Mouse (Mus musculus) lung, postnatal 10 days (tissue): ENCODE data around the gene Xlr4b.
A peak's percentile ranks its signal among the peaks of the same experiment; 100 is the strongest.
"Not testable (repeated sequence)": the region's sequence is repeated elsewhere in the genome, so short reads cannot be mapped to it uniquely, and the experiment has no call there.

Experiments used
- DNase-seq: peaks from one replicate; pipeline ENCODE4 v3.0.0; 2021

The Xlr4b gene

DNA sequence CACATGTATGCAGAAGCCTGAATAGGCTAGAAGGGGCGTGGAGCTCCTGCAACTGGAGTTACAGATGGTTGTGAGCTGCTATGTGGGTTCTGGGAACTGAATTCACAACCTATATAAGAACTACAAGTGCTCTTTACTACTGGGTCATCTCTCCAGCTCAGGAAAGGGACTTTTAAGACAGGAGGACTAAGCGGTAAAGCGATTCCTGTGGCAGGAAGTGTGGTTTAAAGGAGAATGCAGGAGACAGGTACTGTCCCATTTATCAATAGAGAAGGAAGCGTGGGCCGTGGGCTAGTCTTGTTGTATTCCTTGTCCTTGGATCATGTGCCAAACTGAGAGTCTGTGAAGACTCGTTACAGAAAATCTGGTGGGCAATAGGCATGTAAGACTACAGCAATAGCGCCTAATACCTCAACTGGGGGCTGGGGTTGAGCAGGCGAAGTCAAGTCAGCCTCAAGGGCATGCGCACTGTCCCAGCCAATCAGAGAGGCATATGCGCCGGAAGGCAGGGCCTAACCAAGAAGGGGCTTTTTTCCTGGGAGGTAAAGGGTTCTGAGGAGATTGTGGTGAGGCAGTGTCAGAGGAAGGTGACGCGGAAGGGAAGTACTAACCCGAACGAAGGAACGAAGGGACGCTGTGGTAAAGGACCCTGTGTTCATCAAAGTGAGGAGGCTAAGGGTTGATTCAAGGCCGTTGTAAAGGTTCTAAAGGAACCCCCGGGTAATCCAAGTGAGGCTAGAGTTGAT is at the start of gene Xlr4b:
Gene Xlr4b, plus strand, starts transcription at position 515 of the 746 bp plus-strand sequence.
- DNase-seq = not testable (repeated sequence)

DNA sequence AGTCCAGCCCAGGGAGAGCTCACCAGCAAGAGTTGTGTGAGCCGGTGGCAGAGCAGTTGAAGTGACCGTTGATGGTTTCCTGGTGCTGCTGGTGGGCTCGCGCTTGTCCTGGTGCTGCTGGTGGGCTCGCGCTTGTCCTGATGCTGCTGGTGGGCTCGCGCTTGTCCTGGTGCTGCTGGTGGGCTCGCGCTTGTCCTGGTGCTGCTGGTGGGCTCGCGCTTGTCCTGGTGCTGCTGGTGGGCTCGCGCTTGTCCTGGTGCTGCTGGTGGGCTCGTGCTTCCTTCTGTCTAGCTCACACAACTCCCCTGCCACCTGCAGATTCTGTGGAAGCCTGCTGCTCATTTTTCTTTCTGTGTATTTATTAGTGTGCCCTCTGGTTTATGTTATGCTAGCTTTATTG is 37.2 kb upstream of the Xlr4b start, which contains the start of gene Spin2d:
Gene Spin2d, minus strand, starts transcription at position 101 of the 400 bp plus-strand sequence.
- not testable (repeated sequence) for DNase-seq

DNA sequence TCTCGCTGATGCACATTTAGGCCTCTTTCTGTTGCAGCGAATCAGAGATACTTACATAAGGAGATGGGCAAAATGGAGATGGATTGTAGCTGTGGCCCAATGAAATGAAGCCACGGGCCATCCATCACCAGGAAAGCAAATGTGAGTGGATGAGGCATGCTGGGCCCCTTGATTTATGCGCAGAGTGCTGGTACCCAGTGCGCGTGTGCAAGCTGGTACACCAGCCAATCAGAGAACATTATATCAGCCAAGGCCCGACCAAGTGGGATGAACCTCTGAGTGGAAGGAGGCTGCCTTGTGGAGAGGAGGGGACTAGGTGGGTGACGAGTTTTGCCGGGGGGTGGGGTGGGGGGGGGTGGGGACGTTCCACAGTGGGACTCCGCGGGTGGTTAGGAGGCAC is 22.2 kb upstream of the Xlr4b start, which contains the start of gene Xlr3b:
Gene Xlr3b, plus strand, starts transcription at position 274 of the 400 bp plus-strand sequence.
- DNase-seq = peak; percentile 65

DNA sequence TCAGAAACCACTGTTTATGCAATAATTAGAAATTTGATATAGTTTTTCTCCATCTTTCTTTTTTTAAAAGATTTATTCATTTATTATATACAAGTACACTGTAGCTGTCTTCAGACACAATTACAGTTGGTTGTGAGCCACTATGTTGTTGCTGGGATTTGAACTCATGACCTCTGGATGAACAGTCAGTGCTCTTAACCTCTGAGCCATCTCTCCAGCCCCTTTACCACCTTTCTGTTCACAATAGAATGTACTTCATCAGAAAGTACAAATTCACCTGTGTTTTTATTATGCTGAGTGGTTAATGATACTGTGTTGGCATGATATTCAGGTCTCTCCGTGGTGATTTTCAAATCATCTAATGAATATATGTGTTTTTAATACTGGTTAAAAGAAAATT is 11.2 kb downstream of the Xlr4b start:
- DNase-seq = no peak

DNA sequence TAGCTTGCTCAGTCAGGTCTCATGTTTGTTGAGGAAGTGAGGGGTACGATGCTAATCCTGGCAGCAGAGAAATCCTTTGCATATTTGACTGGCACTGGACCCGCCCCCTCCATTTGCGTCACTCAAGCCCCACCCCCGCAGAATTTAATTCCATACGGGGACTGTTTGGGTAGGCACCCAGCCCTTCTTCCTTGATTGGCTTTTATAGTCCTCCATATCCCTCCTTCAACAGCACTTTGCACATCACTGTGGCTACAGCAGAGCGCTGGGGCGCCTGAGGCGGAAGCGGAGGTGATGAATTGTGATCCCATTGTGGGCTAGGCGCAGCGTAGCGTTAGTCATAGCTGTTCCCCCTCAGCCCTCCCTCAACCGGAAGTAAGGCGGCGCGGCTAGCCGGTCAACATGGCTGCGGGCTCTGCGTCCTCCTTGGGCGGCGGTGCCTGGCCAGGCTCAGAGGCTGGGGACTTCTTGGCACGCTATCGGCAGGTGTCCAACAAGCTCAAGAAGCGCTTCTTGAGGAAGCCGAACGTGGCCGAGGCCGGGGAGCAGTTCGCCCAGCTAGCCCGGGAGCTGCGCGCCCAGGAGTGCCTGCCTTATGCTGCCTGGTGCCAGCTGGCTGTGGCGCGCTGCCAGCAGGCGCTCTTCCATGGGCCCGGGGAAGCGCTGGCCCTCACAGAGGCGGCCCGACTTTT is 13.9 kb downstream of the Xlr4b start, which contains the start of gene F8a:
Gene F8a, plus strand, starts transcription at position 378 of the 692 bp plus-strand sequence.
- peak; percentile 86 for DNase-seq

DNA sequence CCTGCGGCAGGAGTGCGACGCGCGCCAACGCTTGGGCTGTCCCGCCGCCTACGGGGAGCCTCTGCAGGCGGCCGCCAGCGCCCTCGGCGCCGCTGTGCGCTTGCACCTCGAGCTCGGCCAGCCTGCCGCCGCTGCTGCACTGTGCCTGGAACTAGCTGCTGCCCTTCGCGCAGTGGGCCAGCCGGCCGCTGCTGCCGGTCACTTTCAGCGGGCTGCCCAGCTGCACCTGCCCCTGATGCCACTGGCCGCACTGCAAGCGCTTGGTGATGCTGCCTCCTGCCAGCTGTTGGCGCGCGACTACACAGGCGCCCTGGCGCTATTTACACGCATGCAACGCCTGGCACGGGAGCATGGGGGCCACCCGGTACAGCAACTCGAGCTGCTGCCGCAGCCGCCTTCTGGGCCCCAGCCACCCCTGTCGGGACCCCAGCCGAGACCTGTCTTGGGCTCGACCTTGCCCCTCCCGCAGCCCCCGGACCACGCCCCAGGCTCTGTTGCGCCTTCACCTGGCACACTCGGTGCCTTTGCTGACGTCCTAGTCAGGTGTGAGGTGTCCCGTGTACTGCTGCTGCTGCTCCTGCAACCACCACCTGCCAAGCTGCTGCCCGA is 14.6 kb downstream of the Xlr4b start:
- peak; percentile 54 for DNase-seq

DNA sequence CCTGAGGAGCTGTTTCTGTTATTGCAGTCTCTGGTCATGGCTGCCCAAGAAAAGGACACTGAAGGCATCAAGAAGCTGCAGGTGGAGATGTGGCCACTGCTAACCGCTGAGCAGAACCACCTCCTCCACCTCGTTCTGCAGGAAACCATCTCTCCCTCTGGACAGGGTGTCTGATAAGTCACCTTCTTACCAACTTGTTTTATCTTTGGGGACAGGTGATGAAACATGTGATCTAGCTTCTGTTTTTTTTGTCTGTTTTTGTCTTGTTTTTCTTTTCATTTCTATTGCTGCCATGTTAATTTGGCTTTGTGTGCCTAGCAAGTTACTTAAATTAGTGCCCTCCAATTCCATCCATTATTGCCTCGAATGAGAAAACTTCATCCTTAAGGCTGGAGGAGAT is 15.2 kb downstream of the Xlr4b start:
- no peak for DNase-seq

DNA sequence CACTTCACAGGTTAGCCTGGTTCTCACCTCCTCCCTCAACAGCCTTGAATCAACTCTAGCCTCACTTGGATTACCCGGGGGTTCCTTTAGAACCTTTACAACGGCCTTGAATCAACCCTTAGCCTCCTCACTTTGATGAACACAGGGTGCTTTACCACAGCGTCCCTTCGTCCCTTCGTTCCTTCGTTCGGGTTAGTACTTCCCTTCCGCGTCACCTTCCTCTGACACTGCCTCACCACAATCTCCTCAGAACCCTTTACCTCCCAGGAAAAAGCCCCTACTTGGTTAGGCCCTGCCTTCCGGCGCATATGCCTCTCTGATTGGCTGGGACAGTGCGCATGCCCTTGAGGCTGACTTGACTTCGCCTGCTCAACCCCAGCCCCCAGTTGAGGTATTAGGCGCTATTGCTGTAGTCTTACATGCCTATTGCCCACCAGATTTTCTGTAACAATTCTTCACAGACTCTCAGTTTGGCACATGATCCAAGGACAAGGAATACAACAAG is 28.7 kb downstream of the Xlr4b start, which contains the start of gene Xlr4c:
Gene Xlr4c, minus strand, starts transcription at position 310 of the 505 bp plus-strand sequence.
- DNase-seq = not testable (repeated sequence)

DNA sequence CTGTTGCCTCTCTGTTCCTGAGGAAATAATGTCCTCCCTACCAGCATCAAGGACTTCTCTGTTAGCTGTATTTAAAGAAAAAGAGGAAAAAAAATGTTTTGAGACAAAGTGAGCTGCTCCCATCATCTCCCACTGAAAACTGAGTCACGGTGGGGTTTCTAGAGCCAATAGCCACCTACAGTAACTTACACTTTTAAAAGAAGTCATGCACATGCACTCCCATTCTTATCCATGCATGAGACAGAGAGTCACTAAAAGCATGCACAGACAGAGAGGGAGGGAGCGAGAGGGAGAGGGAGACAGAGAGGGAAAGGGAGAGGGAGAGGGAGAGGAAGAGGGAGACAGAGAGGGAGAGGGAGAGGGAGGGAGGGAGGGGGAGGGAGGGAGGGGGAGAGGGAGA is 48.3 kb downstream of the Xlr4b start:
- not testable (repeated sequence) for DNase-seq

DNA sequence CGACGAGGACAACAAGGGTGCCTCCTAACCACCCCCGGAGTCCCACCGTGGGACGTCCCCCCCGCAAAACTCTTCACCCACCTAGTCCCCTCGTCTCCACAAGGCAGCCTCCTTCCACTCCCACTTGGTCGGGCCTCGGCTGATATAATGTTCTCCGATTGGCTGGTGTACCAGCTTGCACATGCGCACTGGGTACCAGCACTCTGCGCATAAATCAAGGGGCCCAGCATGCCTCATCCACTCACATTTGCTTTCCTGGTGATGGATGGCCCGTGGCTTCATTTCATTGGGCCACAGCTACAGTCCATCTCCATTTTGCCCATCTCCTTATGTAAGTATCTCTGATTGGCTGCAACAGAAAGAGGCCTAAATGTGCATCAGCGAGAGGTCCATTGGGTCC is 51.1 kb downstream of the Xlr4b start, which contains the start of gene Xlr3c:
Gene Xlr3c, minus strand, starts transcription at position 121 of the 400 bp plus-strand sequence.
- DNase-seq = not testable (repeated sequence)
